Mouse (Mus musculus): Measurements from ENCODE around the gene Rock2.

Gene Rock2

DNA sequence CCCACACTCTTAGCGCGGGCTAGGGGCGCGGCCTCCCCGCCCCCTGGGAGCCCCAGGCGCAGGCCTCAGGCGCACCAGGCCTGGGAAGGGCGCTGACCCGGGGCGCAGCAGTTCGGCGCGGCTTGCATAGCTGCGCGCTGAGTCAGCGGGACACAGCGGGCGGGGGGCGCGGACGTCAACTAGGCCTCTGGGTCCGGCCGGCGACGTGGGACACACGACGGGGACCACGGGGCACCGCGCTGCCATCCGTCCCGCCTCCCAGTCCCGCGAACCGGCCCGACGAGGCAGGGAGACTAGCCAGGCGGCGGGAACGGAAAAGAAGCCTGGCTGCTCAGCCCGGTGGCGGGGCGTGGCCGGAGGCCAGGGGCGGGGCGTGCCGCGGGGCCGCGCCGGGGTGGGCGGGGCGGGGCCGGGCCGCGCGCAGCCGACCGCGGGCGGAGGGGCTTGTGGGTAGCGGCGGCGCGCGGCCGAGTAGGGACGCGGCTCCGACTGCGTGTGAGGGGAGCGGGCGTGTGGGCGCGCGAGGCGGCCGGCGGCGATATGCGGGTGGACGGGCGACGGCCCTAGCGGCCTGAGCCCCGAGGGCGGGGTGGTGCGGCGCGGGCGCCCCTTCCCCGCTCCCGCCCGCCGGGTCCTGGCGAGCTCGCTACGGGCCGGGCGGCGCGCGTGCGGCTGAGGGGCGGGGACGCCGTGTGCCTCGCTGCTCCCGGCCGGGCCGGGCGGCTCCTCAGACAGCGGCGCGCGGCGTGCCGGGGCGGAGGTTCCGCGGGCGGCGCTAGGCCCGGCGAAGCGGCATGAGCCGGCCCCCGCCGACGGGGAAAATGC, at the start of gene Rock2:
Rock2 (plus strand) TSS at position 500 of the 825 bp plus-strand sequence.
- peak; percentile 84 for DNase-seq

DNA sequence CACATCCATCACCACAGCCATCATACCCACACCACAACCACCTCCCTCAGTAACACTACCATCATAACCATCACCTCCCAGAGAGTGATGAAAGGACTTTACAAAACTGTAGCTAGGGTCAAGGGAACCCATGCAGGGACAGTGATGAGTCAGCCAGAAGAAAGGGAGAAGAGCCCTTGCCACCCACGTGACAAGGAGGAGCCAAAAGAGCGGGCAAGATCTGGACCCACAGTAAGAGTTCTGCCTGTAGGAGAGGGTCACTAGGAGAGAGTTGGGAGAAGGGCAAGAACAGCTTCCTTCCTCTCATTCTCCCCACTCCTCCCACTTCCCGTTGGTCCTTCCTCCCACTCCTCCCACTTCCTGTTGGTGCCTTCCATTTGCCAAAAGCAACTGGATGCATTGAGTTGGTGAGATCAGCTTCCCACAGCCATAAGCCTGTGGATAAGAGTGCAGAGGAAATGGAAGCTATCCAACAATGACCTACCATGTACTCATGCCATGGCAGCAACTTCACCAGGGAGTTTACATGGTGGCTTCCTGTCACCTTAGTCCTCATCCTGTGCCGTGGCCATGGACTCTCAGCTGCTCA, 47.4 kb upstream of the Rock2 start:
- no peak for DNase-seq

DNA sequence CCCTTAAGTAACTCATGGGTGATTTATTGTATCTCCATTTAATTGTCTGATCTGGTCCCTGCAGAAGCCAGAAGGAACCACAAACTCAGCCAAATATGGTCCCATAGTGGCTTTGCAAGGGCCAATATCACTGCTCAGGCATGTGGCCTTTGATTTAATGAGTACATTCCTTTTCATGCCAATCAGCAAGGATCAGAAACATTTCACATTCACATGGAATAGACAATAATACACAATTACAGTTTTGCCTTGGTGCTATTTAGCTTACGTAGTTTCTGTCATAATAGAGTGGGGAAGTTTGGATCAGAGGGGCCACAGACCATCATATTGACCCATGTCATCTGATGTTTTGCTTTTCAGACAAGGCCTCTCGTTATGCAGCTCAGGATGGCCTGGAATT, 46.2 kb upstream of the Rock2 start:
- DNase-seq: no peak

- DNase-seq: no peak
Observed at GRCm38 (mm10) chr12:16849821-16850220, 44.9 kb upstream of the Rock2 start.

DNA sequence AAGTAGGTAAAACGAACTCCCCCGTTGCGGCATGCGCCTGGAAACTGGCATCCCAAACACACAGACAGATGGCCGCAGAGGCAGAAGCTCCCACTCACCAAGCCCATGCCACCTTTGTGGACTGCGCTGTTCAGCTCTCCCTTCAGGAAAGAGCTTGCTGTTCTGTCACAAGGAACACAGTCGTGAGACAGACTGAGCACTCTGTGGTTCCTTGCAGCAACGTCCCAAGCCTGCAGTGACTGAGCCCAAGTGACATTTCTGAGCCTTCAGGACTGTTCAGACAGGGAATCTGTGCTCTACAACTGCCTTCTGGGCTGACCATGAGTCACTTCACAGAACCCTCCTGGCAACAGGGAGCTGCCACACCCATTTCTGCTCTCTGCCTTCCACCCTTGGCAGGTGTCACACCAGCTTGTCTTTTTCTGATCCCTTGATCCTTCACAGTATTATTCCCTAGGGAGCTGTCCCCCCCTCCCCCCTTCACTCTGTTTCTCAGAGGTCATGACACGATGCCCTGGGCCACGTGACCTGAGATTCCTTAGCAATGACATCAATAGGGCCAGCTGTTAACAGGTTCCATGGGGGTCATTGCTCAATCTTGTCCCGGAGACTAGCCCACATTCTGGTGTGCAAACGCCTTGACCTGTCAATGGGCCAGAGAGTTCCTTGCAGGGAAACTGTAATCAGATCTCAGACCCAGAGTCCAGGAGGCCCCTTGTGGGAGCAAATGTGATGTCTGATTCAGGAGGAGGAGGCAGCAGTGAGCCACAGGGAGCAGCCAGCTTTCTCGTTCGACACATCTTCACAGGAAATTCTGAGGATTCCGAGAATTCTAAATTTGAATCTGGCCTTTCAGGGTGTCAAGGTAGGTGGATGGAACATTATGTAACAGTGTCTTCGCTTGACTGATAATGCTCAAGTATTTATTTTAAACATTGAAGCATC, 44.0 kb upstream of the Rock2 start:
- DNase-seq: peak; percentile 47

GRCm38 (mm10) chr12:16853431-16854165, 41.1 kb upstream of the Rock2 start:
- peak; percentile 68 for DNase-seq

- no peak for DNase-seq
Observed at GRCm38 (mm10) chr12:16855632-16856305, 38.9 kb upstream of the Rock2 start.

DNA sequence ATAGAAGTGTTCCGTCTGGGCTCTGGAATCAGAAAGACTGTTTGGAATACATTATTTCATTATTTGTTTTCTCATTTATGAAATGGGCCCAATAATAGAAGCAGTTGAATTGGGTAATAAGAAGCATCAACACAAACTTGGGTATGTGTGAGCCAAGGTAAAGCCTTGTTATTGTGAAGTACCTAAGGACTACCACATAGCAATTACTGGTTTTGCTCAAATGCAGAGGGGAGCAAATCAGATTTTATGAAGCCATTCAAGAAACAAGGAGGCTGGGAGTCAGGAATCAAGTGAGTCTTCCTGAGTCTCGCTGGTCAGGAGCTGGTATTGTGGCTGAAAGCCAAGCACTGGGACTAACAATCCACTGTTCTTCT, 38.4 kb upstream of the Rock2 start:
- DNase-seq: no peak

- DNase-seq: no peak
Observed at GRCm38 (mm10) chr12:16858081-16858480, 36.6 kb upstream of the Rock2 start.

- no peak for DNase-seq
Observed at GRCm38 (mm10) chr12:16859781-16860180, 34.9 kb upstream of the Rock2 start.

DNA sequence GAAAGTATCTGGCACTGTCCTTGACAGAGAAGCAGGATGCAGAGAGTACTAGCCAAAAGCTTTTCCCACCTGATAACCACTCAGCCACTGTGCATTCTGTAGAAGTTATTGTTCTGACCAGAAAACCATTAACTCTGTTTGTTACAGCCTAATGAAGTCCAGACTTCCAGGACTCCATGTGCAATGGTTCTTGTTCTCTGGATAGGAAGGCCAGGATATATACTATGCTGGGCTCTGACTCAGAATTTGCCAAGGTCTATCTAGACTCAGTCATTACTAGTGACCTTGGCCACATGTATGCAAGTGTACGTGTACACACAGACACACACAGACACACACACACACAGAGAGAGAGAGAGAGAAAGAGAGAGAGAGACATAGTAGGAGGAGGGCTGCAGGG, 34.2 kb upstream of the Rock2 start:
- no peak for DNase-seq

GRCm38 (mm10) chr12:16860961-16861360, 33.7 kb upstream of the Rock2 start:
- DNase-seq: no peak

GRCm38 (mm10) chr12:16864477-16864876, 30.2 kb upstream of the Rock2 start:
- DNase-seq: no peak

DNA sequence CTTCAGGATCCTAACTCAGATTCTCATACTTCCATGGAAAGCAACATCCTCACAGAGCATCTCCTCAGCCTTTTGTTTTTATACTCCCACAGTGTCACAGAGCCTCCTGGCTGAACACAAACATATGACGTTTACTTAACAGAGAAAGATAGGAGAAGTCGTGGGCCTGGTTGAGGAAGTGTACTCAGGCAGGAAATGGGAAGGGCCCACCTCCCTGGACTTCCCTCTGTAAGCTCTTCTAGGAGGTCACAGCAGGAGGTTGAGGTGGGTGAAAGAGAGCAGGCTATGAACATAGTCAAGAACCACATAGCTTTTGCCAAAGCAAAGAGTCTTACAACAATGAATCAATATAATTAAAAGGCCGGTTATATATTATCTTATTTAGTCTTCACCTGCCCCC, 28.8 kb upstream of the Rock2 start:
- DNase-seq: no peak

DNA sequence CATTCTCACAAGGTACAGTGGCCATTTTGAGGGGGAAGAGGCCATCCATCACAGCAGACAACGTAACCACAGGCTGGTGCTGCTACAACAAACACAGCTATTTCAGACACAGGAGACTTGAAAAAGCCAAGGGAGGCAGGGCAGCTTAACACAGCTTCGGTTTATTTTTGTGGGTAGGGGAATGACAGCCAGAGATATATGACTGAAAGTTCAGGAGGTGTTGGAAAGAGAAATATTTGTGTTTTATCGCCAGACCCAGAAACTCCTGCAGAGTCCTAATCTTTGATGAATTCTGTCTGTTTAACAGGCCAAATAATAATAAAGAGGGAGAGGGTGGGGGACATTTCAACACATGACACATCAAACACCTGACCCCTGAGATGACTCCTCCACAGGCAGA, 28.2 kb upstream of the Rock2 start:
- no peak for DNase-seq

- no peak for DNase-seq
Observed at GRCm38 (mm10) chr12:16867306-16867705, 27.4 kb upstream of the Rock2 start.

- DNase-seq: no peak
Observed at GRCm38 (mm10) chr12:16868618-16869017, 26.1 kb upstream of the Rock2 start.

DNA sequence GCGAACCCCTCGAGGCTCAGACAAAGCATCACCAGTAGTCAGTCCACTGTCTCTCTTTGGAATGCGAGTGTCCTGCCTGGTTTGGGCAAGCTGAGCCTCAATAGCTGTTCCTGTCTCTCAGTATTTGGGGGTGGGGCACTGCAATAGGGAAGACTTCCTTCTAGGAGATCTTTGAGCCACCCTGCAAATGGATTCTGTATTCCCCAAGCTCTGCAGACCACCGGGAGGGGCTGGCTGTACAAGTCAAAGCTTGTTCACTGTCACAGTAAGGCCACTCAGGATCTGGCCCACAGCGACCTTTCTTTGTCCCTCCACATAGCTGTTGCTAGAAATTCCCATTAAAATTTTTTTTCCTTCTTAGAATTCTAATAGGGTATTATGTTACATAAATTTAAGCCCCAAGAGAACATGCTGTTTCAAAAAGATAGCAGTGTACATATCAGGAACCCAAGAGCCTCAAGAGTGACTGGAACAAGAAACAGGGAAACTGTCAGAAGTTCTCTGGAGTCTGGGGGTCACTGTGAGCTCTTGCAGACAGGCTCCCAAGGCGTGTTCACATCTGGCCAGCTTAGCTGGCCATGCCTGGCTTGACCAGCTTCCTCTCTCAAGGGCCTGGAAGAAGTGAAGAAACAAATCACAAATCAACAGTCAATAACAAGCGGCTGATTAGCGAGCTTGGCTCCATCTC, 25.5 kb upstream of the Rock2 start:
- DNase-seq: no peak

- no peak for DNase-seq
Observed at GRCm38 (mm10) chr12:16869870-16870404, 24.8 kb upstream of the Rock2 start.

DNA sequence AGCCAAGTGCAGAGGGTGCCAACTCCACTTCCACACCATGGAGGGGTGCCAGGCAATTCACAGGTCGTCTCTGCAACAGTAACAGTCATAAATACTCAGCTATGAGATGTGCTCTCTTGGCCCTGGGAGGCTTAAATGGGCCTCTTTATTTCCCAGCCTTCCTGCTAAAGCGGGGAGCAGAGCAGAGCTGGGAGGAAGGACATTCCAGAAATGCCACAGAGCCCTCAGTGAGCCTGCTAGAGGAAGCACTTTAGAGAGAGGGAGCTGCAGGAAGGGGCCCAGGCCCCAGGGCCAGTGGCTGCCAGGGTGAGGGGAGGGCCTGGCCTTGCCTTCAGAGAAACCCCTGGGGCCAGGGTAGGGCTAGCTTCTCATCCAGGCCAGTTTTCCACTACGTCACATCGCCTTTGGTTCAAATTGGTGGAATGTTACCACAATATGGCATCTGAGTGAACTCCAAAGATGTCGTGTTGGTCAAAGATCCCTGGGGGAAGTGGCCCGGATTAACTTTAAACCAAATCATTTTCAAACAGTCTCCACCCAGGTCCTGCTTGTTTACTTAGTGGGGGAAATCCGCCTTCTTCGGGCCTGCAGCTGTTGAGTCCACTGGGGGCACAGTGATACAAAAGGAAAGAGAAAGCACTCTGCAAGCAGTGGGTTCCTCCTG, 24.2 kb upstream of the Rock2 start:
- DNase-seq: peak; percentile 70

GRCm38 (mm10) chr12:16872006-16872405, 22.7 kb upstream of the Rock2 start:
- DNase-seq: no peak
